Mouse (Mus musculus) heart, postnatal 0 days (tissue): Measurements from ENCODE around the gene Eif4e1b. TPM values are rescaled to one million over a fixed set of nuclear protein-coding genes. Genes with fewer than 3 reads are reported as not detected.

Experiments used
- ATAC-seq: fragments of 200-750 bp; cut with Nextera tagmentation; 2 replicates; pipeline ENCODE4 v1.8.0; 2017; ENCODE audit warnings: low read depth, moderate number of reproducible peaks, moderate library complexity; ENCODE audit not compliant: insufficient read depth
- DNase-seq: peaks from one replicate; pipeline ENCODE4 v3.0.0-alpha.2; 2016; ENCODE audit warnings: low spot score
- H3K27ac ChIP-seq: fragments of 300-500 bp; sonication (generic); 2 replicates; pipeline ENCODE4 v1.5.1; 2014; ENCODE audit warnings: low read depth, mild to moderate bottlenecking
- H3K27me3 ChIP-seq: fragments of 300-500 bp; sonication (generic); 2 replicates; pipeline ENCODE4 v1.6.1; 2014; ENCODE audit warnings: low read length, mixed read lengths; ENCODE audit not compliant: control insufficient read depth, insufficient read depth
- H3K36me3 ChIP-seq: fragments of 300-500 bp; sonication (generic); replicated peaks from 2 replicates; pipeline ENCODE4 v1.6.1; 2014; ENCODE audit warnings: low read length, mixed read lengths; ENCODE audit not compliant: control insufficient read depth, insufficient read depth
- H3K4me1 ChIP-seq: fragments of 300-500 bp; sonication (generic); 2 replicates; pipeline ENCODE4 v1.6.1; 2014; ENCODE audit warnings: antibody characterized with exemption; ENCODE audit not compliant: control insufficient read depth, insufficient read depth
- H3K4me2 ChIP-seq: fragments of 300-500 bp; sonication (generic); 2 replicates; pipeline ENCODE4 v1.6.1; 2014; ENCODE audit warnings: low read depth, mild to moderate bottlenecking, low read length, moderate library complexity
- H3K4me3 ChIP-seq: fragments of 300-500 bp; sonication (generic); 2 replicates; pipeline ENCODE4 v1.5.1; 2014; ENCODE audit warnings: low read depth, low read length
- H3K9ac ChIP-seq: fragments of 300-500 bp; sonication (generic); replicated peaks from 2 replicates; pipeline ENCODE4 v1.6.1; 2014; ENCODE audit warnings: low read depth, low read length, mixed read lengths
- H3K9me3 ChIP-seq: fragments of 300-500 bp; sonication (generic); replicated peaks from 2 replicates; pipeline ENCODE4 v1.6.1; 2016; ENCODE audit warnings: low read length; ENCODE audit not compliant: control insufficient read depth
- CTCF ChIP-seq: IDR thresholded peaks from 2 replicates; pipeline ENCODE4 v1.5.1; 2016; ENCODE audit warnings: antibody characterized with exemption, control low read depth, low read depth
- EP300 ChIP-seq: IDR thresholded peaks from 2 replicates; pipeline ENCODE4 v1.6.1; 2016; ENCODE audit warnings: antibody characterized with exemption, low read depth
- WGBS: fragments of 180-500 bp; shearing (Covaris S2); extraction: QIAGEN DNeasy Blood & Tissue Kit; methylation state at CpG from one replicate; pipeline ENCODE4 v1.1.7; 2014; 5-methylcytosine and 5-hydroxymethylcytosine counted together
- polyA plus RNA-seq: library from polyadenylated mRNA; unstranded; fragments of >200 nt; fragmentation: Nextera tagmentation; extraction: Ambion mirVana; gene quantifications from 2 replicates; pipeline ENCODE4 v1.2.1, GENCODE M21; 2015
- total RNA-seq: library from RNA; depleted of rRNA; stranded (reverse); fragments of >200 nt; gene quantifications from 2 replicates; pipeline ENCODE4 v1.2.3, GENCODE M21; 2014; ENCODE audit warnings: low replicate concordance

Eif4e1b gene
- total and polyA plus RNA-seq, 2 experiments from 2014 or later = not detected

DNA sequence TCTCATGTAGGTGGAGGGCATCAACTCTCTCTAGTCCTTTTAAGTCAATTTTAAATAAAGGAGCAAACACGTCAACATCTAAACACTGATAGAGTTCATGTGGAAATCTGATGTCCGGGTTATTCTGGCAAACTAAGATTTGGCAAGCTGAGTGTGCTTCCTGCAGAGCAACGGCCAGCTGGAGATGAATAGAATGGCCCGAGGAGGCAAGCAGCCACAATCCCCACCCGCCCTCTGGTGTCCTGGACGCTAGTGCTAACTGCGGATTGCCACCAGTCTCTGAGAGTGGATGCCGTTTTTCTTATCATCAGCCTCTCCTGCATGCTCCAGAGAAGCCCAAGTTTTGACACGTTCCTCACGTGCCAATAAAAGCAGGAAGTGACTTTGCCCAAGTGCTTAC, 36.9 kb upstream of the Eif4e1b start:
- Histone ChIP-seq H3K9me3 (no peaks in the 10 kb centered on the region), H3K27ac (no peak overlapping the region), H3K36me3 (no peaks in the 10 kb centered on the region), H3K4me1 (peaks cover 4% of the 10 kb centered on the region; the same call in 1 of the 2 replicates), H3K9ac (no peak overlapping the region), H3K4me2 (no peak overlapping the region), H3K27me3 (peaks cover 56% of the 10 kb centered on the region), H3K4me3 (no peak overlapping the region)
- 23% methylated on average over 10 of the region's 10 CpGs for WGBS
- DNase-seq (no peak), ATAC-seq (no peak)
- TF ChIP-seq CTCF (no peak), EP300 (no peak)

- H3K4me1 ChIP-seq = peaks cover 4% of the 10 kb centered on the region; the same call in 1 of the 2 replicates
- no peak overlapping the region for H3K27ac ChIP-seq
- 75% methylated on average over 8 of the region's 8 CpGs for WGBS
- no peak overlapping the region for H3K4me2 ChIP-seq
- no peak overlapping the region for H3K4me3 ChIP-seq
- H3K9me3 ChIP-seq = no peaks in the 10 kb centered on the region
- peaks cover 59% of the 10 kb centered on the region for H3K27me3 ChIP-seq
- no peaks in the 10 kb centered on the region for H3K36me3 ChIP-seq
- H3K9ac ChIP-seq = no peak overlapping the region
- ATAC-seq = no peak
- DNase-seq = no peak
- TF ChIP-seq EP300 = no peak
- no peak for TF ChIP-seq CTCF
Measured at GRCm38 (mm10) chr13:54748190-54748589, 35.6 kb upstream of the Eif4e1b start.

- no peak overlapping the region for H3K9ac ChIP-seq
- H3K4me1 ChIP-seq = peaks cover 4% of the 10 kb centered on the region; the same call in 1 of the 2 replicates
- no peak overlapping the region for H3K4me2 ChIP-seq
- no peak for ATAC-seq
- no peak for DNase-seq
- TF ChIP-seq EP300 (no peak), CTCF (no peak)
- no peaks in the 10 kb centered on the region for H3K9me3 ChIP-seq
- 49% methylated on average over 10 of the region's 10 CpGs for WGBS
- no peak overlapping the region for H3K27ac ChIP-seq
- peaks cover 59% of the 10 kb centered on the region for H3K27me3 ChIP-seq
- no peaks in the 10 kb centered on the region for H3K36me3 ChIP-seq
- H3K4me3 ChIP-seq = no peak overlapping the region
Measured at GRCm38 (mm10) chr13:54748721-54749060, 35.1 kb upstream of the Eif4e1b start.

DNA sequence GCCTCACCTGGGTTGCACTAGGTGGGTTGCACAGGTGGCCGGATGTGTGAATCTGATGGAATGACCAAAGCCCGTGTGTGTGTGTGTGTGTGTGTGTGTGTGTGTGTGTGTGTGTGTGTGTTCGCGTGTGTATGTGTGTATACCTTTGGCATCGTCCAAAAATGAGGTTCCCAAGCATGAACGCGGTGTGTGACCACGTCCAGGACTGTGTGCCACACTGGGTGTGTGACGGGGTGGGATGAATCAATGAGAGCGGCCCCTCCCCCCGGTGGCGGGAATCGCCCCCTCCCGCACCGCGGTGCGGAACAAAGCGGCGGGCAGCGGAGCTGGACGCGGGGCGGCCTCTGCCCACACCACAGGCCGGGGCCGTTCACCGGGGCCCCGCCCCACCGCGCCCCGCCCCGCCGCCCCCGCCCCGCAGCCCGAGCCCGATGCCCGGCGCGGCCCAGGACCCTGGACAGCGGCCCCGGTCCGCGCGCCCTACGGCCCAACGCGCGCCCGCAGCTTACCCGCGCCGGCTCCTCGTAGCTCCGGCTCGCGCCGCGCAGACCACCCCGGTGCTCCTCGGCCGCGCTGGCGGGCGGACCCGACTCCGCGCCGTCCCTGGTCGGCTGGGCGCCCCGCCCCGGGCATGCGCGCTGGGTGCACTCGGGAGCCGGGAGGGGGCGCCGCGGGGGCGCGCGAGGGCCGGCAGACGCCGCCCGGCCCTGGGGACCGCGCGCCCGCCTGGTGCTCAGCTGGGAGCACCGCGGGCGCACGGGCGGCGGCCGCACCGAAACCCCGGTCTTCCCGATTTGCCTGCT, 34.5 kb upstream of the Eif4e1b start:
- H3K4me2 ChIP-seq = peak overlapping the region; percentile 60
- H3K9me3 ChIP-seq = no peaks in the 10 kb centered on the region
- DNase-seq = no peak
- H3K27me3 ChIP-seq = peaks cover 56% of the 10 kb centered on the region
- no peak for TF ChIP-seq EP300
- TF ChIP-seq CTCF = no peak
- H3K4me3 ChIP-seq = peak overlapping the region; percentile 52
- no peak overlapping the region for H3K27ac ChIP-seq
- no peak overlapping the region for H3K9ac ChIP-seq
- peak; percentile 84 for ATAC-seq
- no peaks in the 10 kb centered on the region for H3K36me3 ChIP-seq
- H3K4me1 ChIP-seq = peaks cover 4% of the 10 kb centered on the region; the same call in 1 of the 2 replicates
- 3% methylated on average over 62 of the region's 100 CpGs for WGBS

- Histone ChIP-seq H3K36me3 (no peaks in the 10 kb centered on the region), H3K27ac (no peak within 1 kb of the TSS), H3K9me3 (no peaks in the 10 kb centered on the region), H3K4me2 (peak within 1 kb of the TSS; percentile 60), H3K4me1 (peaks cover 4% of the 10 kb centered on the region; the same call in 1 of the 2 replicates), H3K9ac (no peak within 1 kb of the TSS), H3K4me3 (peak within 1 kb of the TSS; percentile 52), H3K27me3 (peaks cover 52% of the 10 kb centered on the region)
- WGBS = 2% methylated on average over 29 of the region's 29 CpGs
- no peak for DNase-seq
- no peak for ATAC-seq
- TF ChIP-seq EP300 (no peak), CTCF (no peak)
Measured at GRCm38 (mm10) chr13:54749864-54750411, 33.9 kb upstream of the Eif4e1b start, which contains the start of gene Gprin1. Gene Gprin1, minus strand, starts transcription at chr13:54749874.

- peaks cover 50% of the 10 kb centered on the region for H3K27me3 ChIP-seq
- no peak for ATAC-seq
Measured at GRCm38 (mm10) chr13:54750699-54751098, 33.1 kb upstream of the Eif4e1b start.

More at GRCm38 (mm10) chr13:54750699-54751098, 33.1 kb upstream of the Eif4e1b start:
- Histone ChIP-seq H3K4me3 (no peak overlapping the region), H3K4me1 (peaks cover 4% of the 10 kb centered on the region; the same call in 1 of the 2 replicates), H3K9ac (no peak overlapping the region), H3K4me2 (no peak overlapping the region), H3K9me3 (no peaks in the 10 kb centered on the region), H3K36me3 (no peaks in the 10 kb centered on the region), H3K27ac (no peak overlapping the region)
- no peak for DNase-seq
- WGBS = 2% methylated on average over 8 of the region's 8 CpGs
- no peak for TF ChIP-seq EP300
- TF ChIP-seq CTCF = no peak
